Mouse (Mus musculus): ENCODE data around the gene Tnks1bp1. TPM values are rescaled to one million over a fixed set of nuclear protein-coding genes. Genes with fewer than 3 reads are reported as not detected.

Tnks1bp1 gene
- 34.2 and 40.6 TPM in 2 replicates for polyA plus RNA-seq (2015; fragmentation: Nextera tagmentation; extraction: Ambion mirVana)

DNA sequence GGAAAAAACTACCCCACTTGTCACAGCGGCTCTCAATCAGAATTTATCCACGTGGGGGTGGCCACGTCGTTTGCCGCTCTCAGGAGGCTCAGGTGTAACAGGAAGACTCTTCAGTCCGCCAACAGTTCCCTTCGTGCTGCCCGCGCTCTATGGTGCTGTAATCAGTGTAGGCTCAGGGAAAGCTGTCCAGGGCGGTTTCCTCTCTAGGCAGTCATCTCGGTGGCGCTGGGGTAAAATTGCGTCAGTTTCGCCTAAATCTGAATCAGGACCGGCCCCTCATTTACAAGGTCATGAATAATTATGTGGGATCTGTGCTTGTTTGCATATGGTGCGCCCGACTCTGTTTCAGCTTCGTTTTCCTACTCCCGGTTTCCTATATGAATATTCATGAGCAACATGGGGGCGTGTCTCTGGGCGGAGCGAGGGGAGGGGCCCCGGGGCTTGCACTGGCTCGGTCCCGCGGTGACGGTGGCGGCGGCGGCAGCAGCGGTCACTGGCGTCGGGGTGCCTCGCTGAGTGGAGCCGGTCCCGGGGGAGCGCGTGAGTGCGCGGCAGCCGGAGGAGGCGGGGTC is at the start of gene Tnks1bp1:
Gene Tnks1bp1, plus strand, starts transcription at position 427 of the 572 bp plus-strand sequence.
- Histone ChIP-seq H3K4me2 (replicated peaks; ENCODE audit: low read depth, low read length) (peak within 1 kb of the TSS; percentile 74), H3K4me3 (ENCODE audit: low read length) (peak within 1 kb of the TSS; percentile 72), H3K9me3 (ENCODE audit: low read length) (no peaks in the 10 kb centered on the region), H3K36me3 (ENCODE audit: insufficient read depth, low read length) (peaks cover 47% of the 10 kb centered on the region), H3K4me1 (ENCODE audit: insufficient read depth, low read length) (peaks cover 45% of the 10 kb centered on the region), H3K9ac (replicated peaks; ENCODE audit: low read length) (peak within 1 kb of the TSS; percentile 81), H3K27ac (ENCODE audit: low read length) (peak within 1 kb of the TSS; percentile 95), H3K27me3 (ENCODE audit: insufficient read depth, low read length) (no peaks in the 10 kb centered on the region)
- peak; percentile 87 for ATAC-seq (ENCODE audit: low FRiP score, low TSS enrichment)
- WGBS = under 1% methylated on average over 42 of the region's 42 CpGs

DNA sequence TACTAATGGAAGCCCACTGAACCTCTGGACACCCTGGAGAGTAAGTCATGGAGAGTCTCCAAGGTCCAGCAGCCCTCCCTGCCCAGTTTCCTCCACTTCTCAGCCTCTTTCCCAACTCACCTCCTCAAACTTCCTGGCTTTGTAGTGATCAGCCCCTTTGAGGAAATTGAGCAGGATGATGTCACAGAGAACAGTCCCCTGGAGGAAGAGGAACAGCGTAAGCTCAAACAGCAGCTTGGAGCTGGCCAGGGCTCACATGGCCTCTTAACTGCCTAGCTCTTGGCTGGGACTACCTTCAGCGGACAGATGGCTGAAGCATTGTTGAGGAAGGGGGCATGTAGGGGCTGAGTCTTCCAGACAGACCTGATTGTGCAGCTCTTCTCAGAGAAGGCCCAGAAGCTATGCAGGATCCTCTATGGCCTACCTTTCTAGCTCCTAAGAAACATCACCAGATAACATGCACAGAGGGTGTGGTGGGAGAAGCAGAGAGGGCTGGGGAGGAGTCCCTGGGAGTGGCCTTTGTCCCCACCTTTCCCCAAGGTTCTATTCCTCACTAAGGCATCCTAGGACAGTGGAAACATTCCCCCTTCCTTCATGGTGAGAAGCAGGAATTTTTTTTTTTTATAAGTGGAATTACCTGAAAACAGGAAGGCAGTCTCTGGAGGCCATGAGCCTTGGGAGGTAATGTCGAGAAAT is 48.2 kb upstream of the Tnks1bp1 start:
- 81% methylated on average over 3 of the region's 3 CpGs for WGBS
- no peak overlapping the region for H3K4me2 ChIP-seq (replicated peaks; ENCODE audit: low read depth, low read length)
- H3K4me1 ChIP-seq (ENCODE audit: insufficient read depth, low read length) = no peaks in the 10 kb centered on the region
- ATAC-seq (ENCODE audit: low FRiP score, low TSS enrichment) = no peak
- H3K27ac ChIP-seq (ENCODE audit: low read length) = peak overlapping the region; percentile 28
- H3K27me3 ChIP-seq (ENCODE audit: insufficient read depth, low read length) = no peaks in the 10 kb centered on the region
- H3K9me3 ChIP-seq (ENCODE audit: low read length) = no peaks in the 10 kb centered on the region
- H3K4me3 ChIP-seq (ENCODE audit: low read length) = no peak overlapping the region
- H3K9ac ChIP-seq (replicated peaks; ENCODE audit: low read length) = no peak overlapping the region
- H3K36me3 ChIP-seq (ENCODE audit: insufficient read depth, low read length) = no peaks in the 10 kb centered on the region

DNA sequence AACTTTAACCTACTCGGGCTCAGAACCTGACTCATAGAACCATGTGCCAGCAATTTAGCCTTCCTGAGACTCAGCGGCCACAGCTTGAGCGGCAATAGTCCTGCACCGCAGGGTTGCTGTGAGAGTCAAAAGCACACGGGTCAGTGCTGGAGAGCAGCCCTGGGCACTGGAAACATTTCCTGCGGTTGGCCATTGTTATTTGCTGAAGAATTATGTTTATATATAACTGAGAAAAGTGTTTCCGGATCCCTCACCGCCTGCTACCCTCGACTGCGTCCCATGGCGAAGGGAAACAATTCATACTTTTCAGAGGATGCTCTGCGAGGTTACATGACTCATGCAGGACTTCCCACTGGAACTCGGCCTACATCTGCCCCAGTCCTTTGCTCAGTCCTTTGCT is 46.3 kb upstream of the Tnks1bp1 start:
- ATAC-seq (ENCODE audit: low FRiP score, low TSS enrichment) = peak; percentile 30; the same call in 1 of the 2 replicates

DNA sequence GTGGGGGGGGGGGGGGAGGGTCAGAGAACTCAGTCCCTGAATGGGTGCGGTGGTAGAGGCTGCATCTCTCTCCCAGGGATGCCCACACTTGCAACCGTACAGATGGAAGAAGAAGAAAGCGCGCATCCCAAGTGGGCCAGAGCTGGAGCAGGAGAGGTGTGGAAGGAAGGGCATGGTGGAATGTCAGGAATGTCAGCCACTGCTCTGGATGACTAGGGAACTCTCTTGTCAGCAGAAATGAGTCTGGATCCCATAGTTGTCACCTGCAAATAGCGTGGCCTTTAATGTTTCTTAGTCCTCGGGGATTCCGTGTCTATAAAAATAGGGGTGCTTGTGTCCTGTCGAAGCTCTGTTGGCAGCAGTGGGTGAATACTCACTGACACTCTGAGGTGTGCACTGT is 45.2 kb upstream of the Tnks1bp1 start:
- no peak overlapping the region for H3K9ac ChIP-seq (replicated peaks; ENCODE audit: low read length)
- WGBS = 70% methylated on average over 8 of the region's 8 CpGs
- ATAC-seq (ENCODE audit: low FRiP score, low TSS enrichment) = no peak
- H3K9me3 ChIP-seq (ENCODE audit: low read length) = no peaks in the 10 kb centered on the region
- H3K36me3 ChIP-seq (ENCODE audit: insufficient read depth, low read length) = no peaks in the 10 kb centered on the region
- H3K27ac ChIP-seq (ENCODE audit: low read length) = no peak overlapping the region
- H3K4me1 ChIP-seq (ENCODE audit: insufficient read depth, low read length) = no peaks in the 10 kb centered on the region
- H3K4me2 ChIP-seq (replicated peaks; ENCODE audit: low read depth, low read length) = no peak overlapping the region
- no peak overlapping the region for H3K4me3 ChIP-seq (ENCODE audit: low read length)
- H3K27me3 ChIP-seq (ENCODE audit: insufficient read depth, low read length) = no peaks in the 10 kb centered on the region

More for the DNA sequence above, 46.3 kb upstream of the Tnks1bp1 start:
- H3K36me3 ChIP-seq (ENCODE audit: insufficient read depth, low read length) = no peaks in the 10 kb centered on the region
- H3K4me3 ChIP-seq (ENCODE audit: low read length) = no peak overlapping the region
- no peak overlapping the region for H3K4me2 ChIP-seq (replicated peaks; ENCODE audit: low read depth, low read length)
- no peaks in the 10 kb centered on the region for H3K9me3 ChIP-seq (ENCODE audit: low read length)
- peak overlapping the region; percentile 51; the same call in 1 of the 2 replicates for H3K27ac ChIP-seq (ENCODE audit: low read length)
- H3K9ac ChIP-seq (replicated peaks; ENCODE audit: low read length) = no peak overlapping the region
- WGBS = 78% methylated on average over 13 of the region's 13 CpGs
- H3K4me1 ChIP-seq (ENCODE audit: insufficient read depth, low read length) = no peaks in the 10 kb centered on the region
- H3K27me3 ChIP-seq (ENCODE audit: insufficient read depth, low read length) = no peaks in the 10 kb centered on the region

DNA sequence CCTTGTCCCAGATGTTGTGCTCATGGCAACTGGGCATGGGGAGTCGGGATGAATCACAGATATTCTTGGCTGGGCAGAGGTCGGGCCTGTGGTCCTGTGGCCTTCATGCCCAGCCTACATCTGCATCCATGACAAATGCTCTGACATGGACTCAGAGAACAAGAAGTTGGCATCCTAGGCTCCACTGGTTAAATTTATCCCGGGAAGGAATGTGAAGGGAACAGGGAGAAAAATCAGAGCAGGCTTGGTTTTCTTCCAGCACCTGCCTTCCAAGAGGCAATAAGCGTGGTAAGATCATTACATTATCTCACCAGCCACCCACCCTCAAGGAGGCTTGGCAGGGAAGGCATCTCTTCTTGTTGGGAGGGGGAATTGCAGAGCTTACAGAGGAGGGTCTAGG is 43.5 kb upstream of the Tnks1bp1 start:
- no peaks in the 10 kb centered on the region for H3K9me3 ChIP-seq (ENCODE audit: low read length)
- H3K4me1 ChIP-seq (ENCODE audit: insufficient read depth, low read length) = no peaks in the 10 kb centered on the region
- H3K4me2 ChIP-seq (replicated peaks; ENCODE audit: low read depth, low read length) = no peak overlapping the region
- H3K36me3 ChIP-seq (ENCODE audit: insufficient read depth, low read length) = no peaks in the 10 kb centered on the region
- no peak overlapping the region for H3K4me3 ChIP-seq (ENCODE audit: low read length)
- 83% methylated on average over 4 of the region's 4 CpGs for WGBS
- H3K27me3 ChIP-seq (ENCODE audit: insufficient read depth, low read length) = no peaks in the 10 kb centered on the region
- H3K27ac ChIP-seq (ENCODE audit: low read length) = no peak overlapping the region
- H3K9ac ChIP-seq (replicated peaks; ENCODE audit: low read length) = no peak overlapping the region
- no peak for ATAC-seq (ENCODE audit: low FRiP score, low TSS enrichment)

DNA sequence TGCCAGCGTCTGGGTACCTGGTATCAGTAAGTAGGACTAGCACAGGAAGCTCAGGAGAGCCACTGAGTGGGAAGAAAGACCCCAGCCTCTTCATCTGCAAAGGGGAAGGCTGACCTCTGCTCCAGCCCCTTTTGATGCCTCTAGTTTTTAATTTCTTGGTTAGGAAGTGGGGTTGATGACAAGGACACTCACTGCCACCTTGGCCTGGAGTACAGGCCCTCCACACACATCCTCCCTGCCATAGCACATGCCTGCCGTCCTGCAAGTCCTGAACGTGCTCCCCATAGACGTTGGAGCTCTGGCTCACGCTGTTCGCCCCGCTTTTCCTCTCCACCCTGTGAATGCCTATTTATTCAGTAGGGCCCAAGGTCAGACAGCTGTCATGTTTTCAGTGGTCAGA is 41.2 kb upstream of the Tnks1bp1 start:
- Histone ChIP-seq H3K27ac (ENCODE audit: low read length) (no peak overlapping the region), H3K9me3 (ENCODE audit: low read length) (no peaks in the 10 kb centered on the region), H3K4me1 (ENCODE audit: insufficient read depth, low read length) (no peaks in the 10 kb centered on the region), H3K4me2 (replicated peaks; ENCODE audit: low read depth, low read length) (no peak overlapping the region), H3K36me3 (ENCODE audit: insufficient read depth, low read length) (no peaks in the 10 kb centered on the region), H3K9ac (replicated peaks; ENCODE audit: low read length) (no peak overlapping the region), H3K27me3 (ENCODE audit: insufficient read depth, low read length) (no peaks in the 10 kb centered on the region), H3K4me3 (ENCODE audit: low read length) (no peak overlapping the region)
- 80% methylated on average over 7 of the region's 7 CpGs for WGBS
- no peak for ATAC-seq (ENCODE audit: low FRiP score, low TSS enrichment)

DNA sequence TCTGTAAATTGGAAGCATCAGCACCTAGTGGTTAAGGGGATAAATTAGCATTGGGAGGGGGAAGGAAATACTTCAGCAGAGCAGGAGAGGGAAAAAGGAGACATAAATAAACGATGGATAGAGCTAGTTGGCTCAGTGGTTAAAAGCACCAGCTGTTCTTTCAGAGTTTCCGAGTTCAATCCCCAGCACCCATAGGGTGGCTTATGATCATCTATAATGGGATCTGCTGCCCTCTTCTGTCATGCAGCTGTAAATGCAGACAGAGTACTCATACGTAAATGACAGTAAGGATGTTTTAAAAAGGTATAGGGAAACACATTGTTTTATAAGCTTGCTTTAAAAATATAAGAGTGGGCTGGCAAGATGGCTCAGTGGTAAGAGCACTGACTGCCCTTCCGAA is 40.1 kb upstream of the Tnks1bp1 start:
- WGBS = 33% methylated on average over 4 of the region's 4 CpGs
- no peaks in the 10 kb centered on the region for H3K9me3 ChIP-seq (ENCODE audit: low read length)
- no peaks in the 10 kb centered on the region for H3K4me1 ChIP-seq (ENCODE audit: insufficient read depth, low read length)
- no peak overlapping the region for H3K9ac ChIP-seq (replicated peaks; ENCODE audit: low read length)
- no peak overlapping the region for H3K4me3 ChIP-seq (ENCODE audit: low read length)
- H3K27me3 ChIP-seq (ENCODE audit: insufficient read depth, low read length) = no peaks in the 10 kb centered on the region
- H3K27ac ChIP-seq (ENCODE audit: low read length) = no peak overlapping the region
- no peak overlapping the region for H3K4me2 ChIP-seq (replicated peaks; ENCODE audit: low read depth, low read length)
- ATAC-seq (ENCODE audit: low FRiP score, low TSS enrichment) = no peak
- no peaks in the 10 kb centered on the region for H3K36me3 ChIP-seq (ENCODE audit: insufficient read depth, low read length)

DNA sequence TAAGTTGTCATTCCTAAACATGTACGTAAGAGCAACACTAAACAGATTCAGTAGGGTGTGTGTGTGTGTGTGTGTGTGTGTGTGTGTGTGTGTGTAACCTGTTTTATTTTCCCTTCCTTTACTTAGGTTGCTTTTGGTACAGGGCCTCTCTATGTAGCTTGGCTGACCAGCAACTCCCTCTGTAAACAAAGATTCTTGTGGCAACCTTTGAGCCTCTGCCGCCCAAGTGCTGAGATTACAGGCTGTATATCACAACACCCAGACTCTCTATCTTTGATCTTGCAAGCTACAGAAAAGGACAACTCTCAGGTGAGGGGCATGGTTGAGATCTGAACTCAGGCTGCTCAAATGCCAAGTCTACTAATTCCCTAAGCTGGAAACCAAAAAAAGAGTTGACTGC is 38.6 kb upstream of the Tnks1bp1 start:
- no peak overlapping the region for H3K4me3 ChIP-seq (ENCODE audit: low read length)
- no peaks in the 10 kb centered on the region for H3K9me3 ChIP-seq (ENCODE audit: low read length)
- no peak overlapping the region for H3K27ac ChIP-seq (ENCODE audit: low read length)
- 55% methylated on average over 2 of the region's 2 CpGs for WGBS
- H3K9ac ChIP-seq (replicated peaks; ENCODE audit: low read length) = no peak overlapping the region
- H3K4me1 ChIP-seq (ENCODE audit: insufficient read depth, low read length) = no peaks in the 10 kb centered on the region
- ATAC-seq (ENCODE audit: low FRiP score, low TSS enrichment) = no peak
- no peaks in the 10 kb centered on the region for H3K27me3 ChIP-seq (ENCODE audit: insufficient read depth, low read length)
- H3K4me2 ChIP-seq (replicated peaks; ENCODE audit: low read depth, low read length) = no peak overlapping the region
- no peaks in the 10 kb centered on the region for H3K36me3 ChIP-seq (ENCODE audit: insufficient read depth, low read length)

DNA sequence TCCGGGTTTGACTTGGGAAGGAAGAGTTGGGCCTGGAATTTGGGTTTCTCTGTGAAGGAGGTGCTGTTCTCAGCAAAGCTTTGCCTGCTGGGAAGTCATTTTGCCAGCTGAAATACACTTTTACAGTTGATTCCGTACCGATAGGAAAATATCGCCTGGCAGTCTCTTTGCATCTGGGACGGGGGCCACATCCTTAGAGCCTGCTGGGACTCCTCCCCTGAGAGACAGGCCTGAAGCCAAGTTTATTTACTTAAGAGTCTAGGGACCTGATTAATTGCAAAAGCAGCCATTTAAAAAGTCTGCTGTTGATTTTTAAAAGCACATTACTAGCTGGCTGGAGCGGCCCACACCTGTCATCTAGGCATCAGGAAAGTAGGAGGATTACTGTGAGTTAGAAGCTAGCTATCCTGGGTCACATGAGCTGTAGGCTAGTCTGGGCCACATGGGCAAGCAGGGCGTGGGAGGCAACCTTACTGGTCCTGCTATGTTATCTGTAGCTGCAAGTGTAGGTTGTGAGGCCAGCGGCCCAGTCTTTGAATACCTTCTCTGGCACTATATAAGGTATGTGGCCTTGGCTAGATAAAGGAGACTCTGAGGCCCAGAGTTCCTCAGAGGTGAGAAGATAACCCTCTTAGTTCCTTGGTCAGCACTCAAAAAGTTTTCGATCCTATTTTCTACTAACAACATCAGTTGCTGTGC is 35.8 kb upstream of the Tnks1bp1 start:
- 32% methylated on average over 9 of the region's 9 CpGs for WGBS
- no peak overlapping the region for H3K9ac ChIP-seq (replicated peaks; ENCODE audit: low read length)
- H3K36me3 ChIP-seq (ENCODE audit: insufficient read depth, low read length) = no peaks in the 10 kb centered on the region
- H3K27me3 ChIP-seq (ENCODE audit: insufficient read depth, low read length) = no peaks in the 10 kb centered on the region
- no peaks in the 10 kb centered on the region for H3K9me3 ChIP-seq (ENCODE audit: low read length)
- H3K4me1 ChIP-seq (ENCODE audit: insufficient read depth, low read length) = no peaks in the 10 kb centered on the region
- H3K4me2 ChIP-seq (replicated peaks; ENCODE audit: low read depth, low read length) = no peak overlapping the region
- peak; percentile 85 for ATAC-seq (ENCODE audit: low FRiP score, low TSS enrichment)
- no peak overlapping the region for H3K4me3 ChIP-seq (ENCODE audit: low read length)
- no peak overlapping the region for H3K27ac ChIP-seq (ENCODE audit: low read length)

DNA sequence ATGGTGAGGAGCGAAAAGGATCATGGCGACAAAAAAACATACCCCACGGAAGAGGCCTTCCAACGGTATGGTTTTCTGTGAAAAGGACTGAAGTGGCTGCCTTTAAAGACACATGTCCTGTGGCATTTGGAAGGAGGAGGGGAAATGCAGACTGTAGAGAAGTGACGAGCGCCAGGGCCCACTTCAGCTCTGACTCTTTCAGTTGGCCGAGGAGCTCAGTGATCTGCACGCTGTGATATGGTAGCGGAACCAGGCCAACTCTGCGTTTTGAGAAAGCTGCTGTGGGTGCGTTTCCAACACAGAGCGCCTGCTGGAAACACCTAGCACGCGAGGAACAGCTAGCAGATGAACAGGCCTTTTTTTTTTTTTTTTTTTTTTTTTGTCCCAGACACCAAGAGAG is 35.1 kb upstream of the Tnks1bp1 start:
- WGBS = 86% methylated on average over 14 of the region's 14 CpGs
- Histone ChIP-seq H3K27me3 (ENCODE audit: insufficient read depth, low read length) (no peaks in the 10 kb centered on the region), H3K4me3 (ENCODE audit: low read length) (no peak overlapping the region), H3K36me3 (ENCODE audit: insufficient read depth, low read length) (no peaks in the 10 kb centered on the region), H3K4me1 (ENCODE audit: insufficient read depth, low read length) (no peaks in the 10 kb centered on the region), H3K27ac (ENCODE audit: low read length) (no peak overlapping the region), H3K4me2 (replicated peaks; ENCODE audit: low read depth, low read length) (no peak overlapping the region), H3K9ac (replicated peaks; ENCODE audit: low read length) (0 out of 2 replicates have a peak overlapping the region, but pooled peaks have one; percentile 7), H3K9me3 (ENCODE audit: low read length) (no peaks in the 10 kb centered on the region)
- no peak for ATAC-seq (ENCODE audit: low FRiP score, low TSS enrichment)
